Mouse (Mus musculus) MEL (cell line): ENCODE results near the gene Cdh10. TPM values are rescaled to one million over a fixed set of nuclear protein-coding genes. Genes with fewer than 3 reads are reported as not detected.

ENCODE experiments used
- DNase-seq: peaks from one replicate; pipeline ENCODE4 v3.0.0; 2011; ENCODE audit warnings: low read depth, low spot score
- H3K27ac ChIP-seq: 2 replicates; pipeline ENCODE4 v1.5.1; 2012; ENCODE audit warnings: low read depth, mild to moderate bottlenecking, control low read depth, low read length, moderate library complexity; ENCODE audit not compliant: control insufficient read depth
- H3K27me3 ChIP-seq, 2 experiments: fragments of 150-350 bp in 1 of 2; sonication (generic) in 1 of 2; 2 replicates each; pipeline ENCODE4 v1.6.1; 2012; ENCODE audit warnings: low read length in 2 of 2, mild to moderate bottlenecking in 2 of 2, improper control_type of control experiment in 1 of 2, moderate library complexity in 1 of 2; ENCODE audit not compliant: insufficient read depth in 2 of 2, control insufficient read depth in 1 of 2
- H3K36me3 ChIP-seq, 2 experiments: 2 replicates each; pipeline ENCODE4 v1.6.1; 2012 to 2014; ENCODE audit warnings: low read length in 2 of 2, improper control_type of control experiment in 1 of 2, inconsistent platforms in 1 of 2, mild to moderate bottlenecking in 1 of 2; ENCODE audit not compliant: insufficient read depth in 2 of 2, control insufficient read depth in 1 of 2
- H3K4me1 ChIP-seq, 2 experiments: fragments of 150-350 bp in 1 of 2; sonication (generic) in 1 of 2; 2 replicates each; pipeline ENCODE4 v1.6.1; 2012; ENCODE audit warnings: low read length in 2 of 2, improper control_type of control experiment in 1 of 2, mild to moderate bottlenecking in 1 of 2; ENCODE audit not compliant: insufficient read depth in 2 of 2, control insufficient read depth in 1 of 2
- H3K4me3 ChIP-seq, 2 experiments: fragments of 150-350 bp in 1 of 2; sonication (generic) in 1 of 2; 2 replicates each; pipeline ENCODE4 v1.5.1; 2012; ENCODE audit warnings: low read depth in 2 of 2, low read length in 2 of 2, mild to moderate bottlenecking in 2 of 2, moderate library complexity in 2 of 2, control low read depth in 1 of 2, improper control_type of control experiment in 1 of 2; ENCODE audit not compliant: control insufficient read depth in 1 of 2, insufficient read depth in 1 of 2
- H3K79me2 ChIP-seq: 2 replicates; pipeline ENCODE4 v1.6.1; 2012; ENCODE audit warnings: mild to moderate bottlenecking, low read length, moderate library complexity; ENCODE audit not compliant: control insufficient read depth, poor library complexity, insufficient read depth
- H3K9ac ChIP-seq: 2 replicates; pipeline ENCODE4 v1.6.1; 2012; ENCODE audit warnings: low read depth, mild to moderate bottlenecking, control low read depth, low read length, moderate library complexity; ENCODE audit not compliant: control insufficient read depth, poor library complexity, severe bottlenecking
- H3K9me3 ChIP-seq: fragments of 150-350 bp; sonication (generic); replicated peaks from 2 replicates; pipeline ENCODE4 v1.6.1; 2012; ENCODE audit warnings: mild to moderate bottlenecking, low read length, improper control_type of control experiment, moderate library complexity; ENCODE audit not compliant: insufficient read depth
- BHLHE40 ChIP-seq: IDR thresholded peaks from 2 replicates; pipeline ENCODE4 v1.6.1; 2012; ENCODE audit warnings: low read depth, mild to moderate bottlenecking, inconsistent platforms, low read length, improper control_type of control experiment, borderline replicate concordance
- CHD1 ChIP-seq: IDR thresholded peaks from 2 replicates; pipeline ENCODE4 v1.6.1; 2012; ENCODE audit warnings: low read depth, mild to moderate bottlenecking, inconsistent platforms, low read length, improper control_type of control experiment
- CHD2 ChIP-seq: IDR thresholded peaks from 2 replicates; pipeline ENCODE4 v1.6.1; 2011; ENCODE audit warnings: low read length, improper control_type of control experiment
- CTCF ChIP-seq, 3 experiments: IDR thresholded peaks in 2 of 3; conservative IDR thresholded peaks in 1 of 3; 2 replicates each; pipeline ENCODE4 v1.5.1; 2011 to 2012; ENCODE audit warnings: low read length in 3 of 3, low read depth in 2 of 3, mild to moderate bottlenecking in 2 of 3, improper control_type of control experiment in 1 of 3, inconsistent platforms in 1 of 3, mixed read lengths in 1 of 3, moderate library complexity in 1 of 3; ENCODE audit not compliant: control insufficient read depth in 1 of 3, insufficient read depth in 1 of 3, poor library complexity in 1 of 3, severe bottlenecking in 1 of 3
- ELF1 ChIP-seq: IDR thresholded peaks from 2 replicates; pipeline ENCODE4 v1.6.1; 2014; ENCODE audit warnings: low read depth, mild to moderate bottlenecking, inconsistent platforms, low read length, improper control_type of control experiment, moderate library complexity
- EP300 ChIP-seq, 2 experiments: IDR thresholded peaks; 2 replicates each; pipeline ENCODE4 v1.6.1; 2011; ENCODE audit warnings: improper control_type of control experiment in 2 of 2, low read length in 2 of 2, low read depth in 1 of 2, mild to moderate bottlenecking in 1 of 2
- ETS1 ChIP-seq: IDR thresholded peaks from 2 replicates; pipeline ENCODE4 v1.6.1; 2012; ENCODE audit warnings: low read depth, mild to moderate bottlenecking, inconsistent platforms, low read length, improper control_type of control experiment, moderate library complexity
- GABPA ChIP-seq: IDR thresholded peaks from 2 replicates; pipeline ENCODE4 v1.6.1; 2012; ENCODE audit warnings: low read depth, mild to moderate bottlenecking, inconsistent platforms, low read length, improper control_type of control experiment, moderate library complexity
- GATA1 ChIP-seq: IDR thresholded peaks from 2 replicates; pipeline ENCODE4 v1.6.1; 2011; ENCODE audit warnings: low read depth, low read length, improper control_type of control experiment
- HCFC1 ChIP-seq: IDR thresholded peaks from 2 replicates; pipeline ENCODE4 v1.6.1; 2012; ENCODE audit warnings: low read depth, mild to moderate bottlenecking, inconsistent platforms, low read length, improper control_type of control experiment, moderate library complexity
- KAT2A ChIP-seq: conservative IDR thresholded peaks from 2 replicates; pipeline ENCODE4 v1.6.1; 2012; ENCODE audit warnings: low read depth, low read length, improper control_type of control experiment, inconsistent platforms
- MAFK ChIP-seq: IDR thresholded peaks from 2 replicates; pipeline ENCODE4 v1.6.1; 2011; ENCODE audit warnings: low read depth, mild to moderate bottlenecking, low read length, improper control_type of control experiment, borderline replicate concordance
- MAX ChIP-seq: IDR thresholded peaks from 2 replicates; pipeline ENCODE4 v1.6.1; 2011; ENCODE audit warnings: low read length, improper control_type of control experiment
- MAZ ChIP-seq: IDR thresholded peaks from 2 replicates; pipeline ENCODE4 v1.6.1; 2012; ENCODE audit warnings: low read depth, mild to moderate bottlenecking, inconsistent platforms, low read length, improper control_type of control experiment
- MEF2A ChIP-seq: IDR thresholded peaks from 2 replicates; pipeline ENCODE4 v1.6.1; 2014; ENCODE audit warnings: low read depth, mild to moderate bottlenecking, inconsistent platforms, low read length, improper control_type of control experiment; ENCODE audit not compliant: poor library complexity, insufficient replicate concordance, severe bottlenecking; ENCODE audit errors: extremely low read depth
- NRF1 ChIP-seq: IDR thresholded peaks from 2 replicates; pipeline ENCODE4 v1.6.1; 2014; ENCODE audit warnings: low read depth, mild to moderate bottlenecking, inconsistent platforms, low read length, improper control_type of control experiment, moderate library complexity; ENCODE audit not compliant: poor library complexity, insufficient read depth, severe bottlenecking
- POLR2A ChIP-seq, 2 experiments: IDR thresholded peaks; 2 replicates each; pipeline ENCODE4 v1.6.1; 2011 to 2012; ENCODE audit warnings: low read length in 2 of 2, mild to moderate bottlenecking in 2 of 2, control low read depth in 1 of 2, improper control_type of control experiment in 1 of 2, low read depth in 1 of 2, moderate library complexity in 1 of 2; ENCODE audit not compliant: control insufficient read depth in 1 of 2, insufficient read depth in 1 of 2, poor library complexity in 1 of 2
- POLR2AphosphoS2 ChIP-seq: IDR thresholded peaks from 2 replicates; pipeline ENCODE4 v1.6.1; 2011; ENCODE audit warnings: low read length, improper control_type of control experiment
- POLR2AphosphoS5 ChIP-seq: IDR thresholded peaks from 2 replicates; pipeline ENCODE4 v1.6.1; 2012; ENCODE audit warnings: low read depth, borderline replicate concordance, mild to moderate bottlenecking, inconsistent platforms, low read length, moderate library complexity, mixed read lengths
- RAD21 ChIP-seq: IDR thresholded peaks from 2 replicates; pipeline ENCODE4 v1.6.1; 2011; ENCODE audit warnings: mild to moderate bottlenecking, low read depth, low read length, improper control_type of control experiment
- RCOR1 ChIP-seq: IDR thresholded peaks from 2 replicates; pipeline ENCODE4 v1.6.1; 2012; ENCODE audit warnings: low read depth, mild to moderate bottlenecking, inconsistent platforms, low read length, improper control_type of control experiment
- SIN3A ChIP-seq: IDR thresholded peaks from 2 replicates; pipeline ENCODE4 v1.6.1; 2012; ENCODE audit warnings: low read length, improper control_type of control experiment, inconsistent platforms
- SMC3 ChIP-seq: IDR thresholded peaks from 2 replicates; pipeline ENCODE4 v1.6.1; 2011; ENCODE audit warnings: low read depth, low read length, improper control_type of control experiment
- TAL1 ChIP-seq: IDR thresholded peaks from 2 replicates; pipeline ENCODE4 v1.6.1; 2012; ENCODE audit warnings: mild to moderate bottlenecking, inconsistent platforms, low read length, moderate library complexity, mixed read lengths
- TBP ChIP-seq: IDR thresholded peaks from 2 replicates; pipeline ENCODE4 v1.8.0; 2011; ENCODE audit warnings: low read depth, low read length, improper control_type of control experiment
- TCF12 ChIP-seq: IDR thresholded peaks from 2 replicates; pipeline ENCODE4 v1.6.1; 2014; ENCODE audit warnings: low read depth, mild to moderate bottlenecking, inconsistent platforms, low read length, improper control_type of control experiment, moderate library complexity
- UBTF ChIP-seq: IDR thresholded peaks from 2 replicates; pipeline ENCODE4 v1.6.1; 2012; ENCODE audit warnings: low read depth, mild to moderate bottlenecking, inconsistent platforms, low read length, improper control_type of control experiment, moderate library complexity, borderline replicate concordance; ENCODE audit not compliant: insufficient read depth
- USF1 ChIP-seq: IDR thresholded peaks from 2 replicates; pipeline ENCODE4 v1.6.1; 2014; ENCODE audit warnings: low read depth, mild to moderate bottlenecking, inconsistent platforms, low read length, improper control_type of control experiment, moderate library complexity
- USF2 ChIP-seq, 2 experiments: IDR thresholded peaks; 2 replicates each; pipeline ENCODE4 v1.6.1; 2011 to 2012; ENCODE audit warnings: improper control_type of control experiment in 2 of 2, low read length in 2 of 2, borderline replicate concordance in 1 of 2, inconsistent platforms in 1 of 2, low read depth in 1 of 2, mild to moderate bottlenecking in 1 of 2; ENCODE audit not compliant: insufficient read depth in 1 of 2
- ZC3H11A ChIP-seq: IDR thresholded peaks from 2 replicates; pipeline ENCODE4 v1.6.1; 2012; ENCODE audit warnings: low read depth, mild to moderate bottlenecking, inconsistent platforms, low read length, improper control_type of control experiment
- ZKSCAN1 ChIP-seq: IDR thresholded peaks from 2 replicates; pipeline ENCODE4 v1.6.1; 2012; ENCODE audit warnings: low read depth, mild to moderate bottlenecking, inconsistent platforms, low read length, improper control_type of control experiment, moderate library complexity
- ZMIZ1 ChIP-seq: IDR thresholded peaks from 2 replicates; pipeline ENCODE4 v1.6.1; 2012; ENCODE audit warnings: low read depth, mild to moderate bottlenecking, inconsistent platforms, low read length, improper control_type of control experiment, moderate library complexity
- ZNF384 ChIP-seq: IDR thresholded peaks from 2 replicates; pipeline ENCODE4 v1.6.1; 2012; ENCODE audit warnings: low read depth, mild to moderate bottlenecking, inconsistent platforms, low read length, improper control_type of control experiment
- polyA plus RNA-seq, 2 experiments: library from polyadenylated mRNA; stranded (reverse) in 1 of 2; unstranded in 1 of 2; fragments of >175 nt in 1 of 2; fragments of >200 nt in 1 of 2; gene quantifications; 2 replicates each; pipeline versions ENCODE4 v1.2.1 to v1.2.4; 2012; ENCODE audit warnings: low replicate concordance in 2 of 2, low read depth in 1 of 2; ENCODE audit not compliant: insufficient read length in 2 of 2, insufficient read depth in 1 of 2, missing spikeins in 1 of 2
- total RNA-seq: library from RNA; depleted of rRNA; stranded (reverse); fragments of 300-350 nt; gene quantifications from 2 replicates; pipeline ENCODE4 v1.2.3, GENCODE M21; 2012

The Cdh10 gene
- total and polyA plus RNA-seq, 3 experiments = not detected

DNA sequence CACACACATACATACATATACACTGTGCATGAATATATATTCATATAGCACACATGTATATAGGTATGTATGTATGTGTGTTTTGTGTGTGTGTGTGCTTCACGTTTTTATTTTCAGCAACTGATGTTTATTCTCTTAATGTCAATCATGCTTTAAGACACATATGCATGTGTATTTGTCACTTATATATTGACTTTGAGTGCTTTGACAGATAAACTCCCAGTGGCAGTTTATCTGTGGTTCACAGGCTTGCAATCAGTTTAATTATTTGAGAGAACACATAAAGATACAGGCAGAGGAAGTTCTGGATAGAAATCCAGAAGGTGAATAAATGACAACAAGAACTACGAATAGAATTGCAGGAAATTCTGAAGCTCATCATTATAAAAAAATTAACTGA lies 67.9 kb downstream of the Cdh10 start (continued):
- TF ChIP-seq TBP (no peak), CTCF (IDR thresholded peaks at IDR 0.05 in 2 of 3, conservative IDR thresholded peaks at IDR 0.05 in 1 of 3; ENCODE audit: control insufficient read depth in 1 of 3, insufficient read depth in 1 of 3, low read depth in 2 of 3, low read length in 3 of 3, poor library complexity in 1 of 3, severe bottlenecking in 1 of 3) (no peak), GABPA (no peak), HCFC1 (no peak; the same call in 1 of the 2 replicates), POLR2A (IDR thresholded peaks at IDR 0.05; ENCODE audit: control insufficient read depth in 1 of 2, insufficient read depth in 1 of 2, low read depth in 1 of 2, low read length in 2 of 2, poor library complexity in 1 of 2) (no peak)

DNA sequence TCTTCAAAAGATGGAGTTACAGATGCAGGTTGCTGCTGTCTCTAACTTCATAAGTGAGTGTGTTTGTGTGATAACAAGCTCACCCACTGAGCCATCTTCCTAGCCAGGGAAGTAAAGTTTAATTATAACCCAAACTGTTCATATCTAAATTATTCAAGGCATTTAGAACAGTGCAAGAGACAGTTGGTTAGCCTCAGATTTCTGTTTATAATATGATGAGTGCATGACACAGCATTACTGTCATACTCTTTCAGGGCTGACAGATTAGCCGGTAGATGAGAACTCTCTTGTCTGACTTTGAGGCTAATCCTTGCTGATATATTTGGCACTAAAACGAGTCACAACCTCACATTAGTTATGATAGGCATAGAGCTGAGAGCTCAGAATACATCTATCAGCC lies 70.2 kb downstream of the Cdh10 start:
- peaks cover 0 to 25% of the 10 kb centered on the region in 2 experiments; a peak in 2 of 4 replicates for H3K36me3 ChIP-seq
- TF ChIP-seq UBTF (no peak), TBP (no peak), EP300 (IDR thresholded peaks at IDR 0.05; ENCODE audit: low read depth in 1 of 2, low read length in 2 of 2) (peak; percentile 96 to 98), SIN3A (peak; percentile 62), BHLHE40 (peak; percentile 53; the same call in 1 of the 2 replicates), ZNF384 (peak; percentile 31; the same call in 1 of the 2 replicates), TAL1 (peak; percentile 23), USF1 (no peak), SMC3 (no peak), ELF1 (no peak), RAD21 (no peak), TCF12 (peak; percentile 92), POLR2A (IDR thresholded peaks at IDR 0.05; ENCODE audit: control insufficient read depth in 1 of 2, insufficient read depth in 1 of 2, low read depth in 1 of 2, low read length in 2 of 2, poor library complexity in 1 of 2) (no peak), CHD1 (no peak), HCFC1 (0 out of 2 replicates have a peak, but pooled peaks have one; percentile 31), CTCF (IDR thresholded peaks at IDR 0.05 in 2 of 3, conservative IDR thresholded peaks at IDR 0.05 in 1 of 3; ENCODE audit: control insufficient read depth in 1 of 3, insufficient read depth in 1 of 3, low read depth in 2 of 3, low read length in 3 of 3, poor library complexity in 1 of 3, severe bottlenecking in 1 of 3) (no peak), MEF2A (peak; percentile 94; the same call in 1 of the 2 replicates), ZC3H11A (no peak), ZMIZ1 (no peak), KAT2A (no peak), MAFK (peak; percentile 86; the same call in 1 of the 2 replicates), POLR2AphosphoS2 (no peak), USF2 (IDR thresholded peaks at IDR 0.05; ENCODE audit: borderline replicate concordance in 1 of 2, insufficient read depth in 1 of 2, low read depth in 1 of 2, low read length in 2 of 2) (no peak), ZKSCAN1 (no peak), ETS1 (peak; percentile 93), NRF1 (no peak), CHD2 (no peak), POLR2AphosphoS5 (no peak), MAX (peak; percentile 47; the same call in 1 of the 2 replicates), MAZ (no peak), GATA1 (peak; percentile 83), RCOR1 (peak; percentile 97)

More for the DNA sequence above, 70.2 kb downstream of the Cdh10 start:
- DNase-seq = peak; percentile 83
- H3K9me3 ChIP-seq = no peaks in the 10 kb centered on the region
- no peak overlapping the region for H3K4me3 ChIP-seq
- H3K79me2 ChIP-seq = no peaks in the 10 kb centered on the region
- H3K9ac ChIP-seq = no peak overlapping the region
- H3K27ac ChIP-seq = peak overlapping the region; percentile 39; the same call in 1 of the 2 replicates
- H3K4me1 ChIP-seq = peaks cover 6 to 13% of the 10 kb centered on the region in 2 experiments; a peak in 3 of 4 replicates
- H3K27me3 ChIP-seq = no peaks in the 10 kb centered on the region
